Comparison of ENCODE assay signal across 8 mouse cellular contexts in the genomic region with DNA sequence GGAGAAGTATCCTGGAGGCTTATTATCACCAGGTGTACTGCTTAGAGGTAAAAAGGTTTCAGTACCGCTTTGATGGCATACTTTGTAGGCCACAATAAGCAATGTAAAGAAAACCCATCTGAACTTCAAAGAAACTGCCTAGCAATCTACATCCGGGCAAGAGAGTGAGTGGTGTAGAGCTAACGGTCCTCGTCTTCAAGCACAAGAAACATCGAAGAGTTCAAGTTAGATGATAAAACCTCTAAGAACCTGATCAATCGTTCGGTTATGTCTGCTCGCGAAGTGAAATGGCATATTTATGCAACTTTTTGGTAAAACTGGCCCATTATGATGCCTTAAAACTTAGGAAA. TPM values are rescaled to one million over a fixed set of nuclear protein-coding genes. Genes with fewer than 3 reads are reported as not detected.
DNase-seq lines count a peak whose midpoint lies in the region; ATAC-seq and TF ChIP-seq lines count a peak whose summit lies in the region.

No protein-coding gene starts in this region.

- no peaks in the 10 kb centered on the region for H3K9me3 ChIP-seq in kidney, embryonic 15.5 days (replicated peaks)
- H3K9me3 ChIP-seq in ES-E14 (ENCODE audit: control insufficient read depth, insufficient read depth, low read depth, low read length), result no peaks in the 10 kb centered on the region
- no peaks in the 10 kb centered on the region for H3K9me3 ChIP-seq in forebrain, embryonic 15.5 days

- H3K4me2 ChIP-seq in kidney, embryonic 15.5 days, result peak overlapping the region; percentile 80
- H3K4me2 ChIP-seq in forebrain, embryonic 15.5 days (replicated peaks), result peak overlapping the region; percentile 70

- H3K27me3 ChIP-seq in kidney, embryonic 15.5 days, result no peaks in the 10 kb centered on the region
- H3K27me3 ChIP-seq in forebrain, embryonic 15.5 days, result no peaks in the 10 kb centered on the region

- ATAC-seq in kidney, embryonic 15.5 days (replicated peaks; ENCODE audit: low FRiP score), result no peak
- ATAC-seq in forebrain, embryonic 15.5 days (replicated peaks), result no peak
- ATAC-seq in megakaryocyte progenitor cell, adult 5-6 weeks (replicated peaks; ENCODE audit: poor library complexity), result no peak

- H3K36me3 ChIP-seq in kidney, embryonic 15.5 days, result 0 out of 2 replicates have a peak, but pooled peaks cover under 1% of the 10 kb centered on the region
- peaks cover 2% of the 10 kb centered on the region; the same call in 1 of the 2 replicates for H3K36me3 ChIP-seq in ES-E14 (ENCODE audit: control insufficient read depth, insufficient read depth, low read length, poor library complexity, severe bottlenecking)
- H3K36me3 ChIP-seq in forebrain, embryonic 15.5 days, result no peaks in the 10 kb centered on the region

- H3K27ac ChIP-seq in kidney, embryonic 15.5 days, result peak overlapping the region; percentile 99
- H3K27ac ChIP-seq in ES-E14 (ENCODE audit: insufficient read depth, low read depth, low read length, poor library complexity, severe bottlenecking), result no peak overlapping the region
- peak overlapping the region; percentile 96 for H3K27ac ChIP-seq in forebrain, embryonic 15.5 days (replicated peaks)

- peak overlapping the region; percentile 75 for H3K9ac ChIP-seq in kidney, embryonic 15.5 days
- peak overlapping the region; percentile 90; the same call in 1 of the 2 replicates for H3K9ac ChIP-seq in ES-E14 (ENCODE audit: insufficient read depth, low read depth, low read length, poor library complexity, severe bottlenecking)
- peak overlapping the region; percentile 69 for H3K9ac ChIP-seq in forebrain, embryonic 15.5 days (replicated peaks)

- H3K4me3 ChIP-seq in kidney, embryonic 15.5 days (replicated peaks), result peak overlapping the region; percentile 95
- H3K4me3 ChIP-seq in ES-E14 (ENCODE audit: insufficient read depth in 1 of 2, low read depth in 1 of 2, low read length in 2 of 2, poor library complexity in 1 of 2, severe bottlenecking in 1 of 2), result peak overlapping the region; percentile 85 to 95
- peak overlapping the region; percentile 62 for H3K4me3 ChIP-seq in forebrain, embryonic 15.5 days

- WGBS in kidney, embryonic 15.5 days, result 3% methylated on average over 9 of the region's 9 CpGs
- WGBS in forebrain, embryonic 15.5 days, result 5% methylated on average over 9 of the region's 9 CpGs

- peaks cover 18% of the 10 kb centered on the region for H3K4me1 ChIP-seq in kidney, embryonic 15.5 days
- H3K4me1 ChIP-seq in ES-E14 (ENCODE audit: control insufficient read depth in 2 of 2, insufficient read depth in 2 of 2, low read length in 2 of 2, poor library complexity in 1 of 2), result peaks cover 0 to 6% of the 10 kb centered on the region in 2 experiments; a peak in 1 of 4 replicates
- H3K4me1 ChIP-seq in forebrain, embryonic 15.5 days, result peaks cover 20% of the 10 kb centered on the region

- no peak for DNase-seq in kidney, postnatal 25 days
- no peak for DNase-seq in ES-E14 (ENCODE audit: low read depth, low spot score)
- DNase-seq in lung, postnatal 36 days, result peak; percentile 13
- no peak for DNase-seq in cerebellum, postnatal 36 days
- DNase-seq in left cerebral cortex, postnatal 14 days (ENCODE audit: low spot score in 2 of 2), result no peak

- intact Hi-C loops in left cerebral cortex, postnatal 14 days (cut with DNase I), result no loop called here

- in situ Hi-C loops in ES-E14 (cut with MboI; ENCODE audit: low sequenced_read_pairs in 2 of 2, unreplicated experiment in 2 of 2), result no loop called here

TF ChIP-seq in ES-E14, 5 proteins besides CTCF, POLR2A, EP300 and RAD21:
- TF ChIP-seq MAFK (IDR thresholded peaks at IDR 0.05; ENCODE audit: insufficient read depth, low read depth, low read length) (no peak), HCFC1 (IDR thresholded peaks at IDR 0.05; ENCODE audit: borderline replicate concordance, insufficient read depth, low read length) (no peak), ZNF384 (IDR thresholded peaks at IDR 0.05; ENCODE audit: low read depth, low read length) (no peak), CHD2 (IDR thresholded peaks at IDR 0.05; ENCODE audit: low read depth, low read length) (no peak), ZC3H11A (IDR thresholded peaks at IDR 0.05; ENCODE audit: borderline replicate concordance, low read depth, low read length) (no peak)

RNA-seq across cellular contexts. Expression of gene Wdr37, which starts 1.6 kb away (rescaled TPM):
- polyA plus RNA-seq in kidney, embryonic 15.5 days (2015; fragmentation: Nextera tagmentation; extraction: Ambion mirVana), result 19.3 and 20.8 TPM in 2 replicates
- total RNA-seq in ES-E14 (2012; rRNA removed), result 15.4 and 16.8 TPM in 2 replicates
- polyA plus RNA-seq in forebrain, embryonic 15.5 days (2015; fragmentation: Nextera tagmentation; extraction: Ambion mirVana), result 42.8 and 45.5 TPM in 2 replicates
- total RNA-seq in megakaryocyte progenitor cell, adult 5-6 weeks (2015), result 19.4 and 20.0 TPM in 2 replicates
- total RNA-seq in megakaryocyte progenitor cell, adult 5-6 weeks (2017), result 16.7 and 18.1 TPM in 2 replicates
- 10 to 100 TPM; 84.6 to 95.1 TPM for total RNA-seq in left cerebral cortex, postnatal 14 days (2021)

RNA-seq across cellular contexts. Expression of gene Idi1, which starts 15.2 kb away (rescaled TPM):
- 67.8 and 73.0 TPM in 2 replicates for polyA plus RNA-seq in kidney, embryonic 15.5 days (2015; fragmentation: Nextera tagmentation; extraction: Ambion mirVana)
- 23.8 and 31.5 TPM in 2 replicates for total RNA-seq in ES-E14 (2012; rRNA removed)
- 88.5 and 91.7 TPM in 2 replicates for polyA plus RNA-seq in forebrain, embryonic 15.5 days (2015; fragmentation: Nextera tagmentation; extraction: Ambion mirVana)
- 33.1 and 33.4 TPM in 2 replicates for total RNA-seq in megakaryocyte progenitor cell, adult 5-6 weeks (2015)
- total RNA-seq in megakaryocyte progenitor cell, adult 5-6 weeks (2017), result 24.1 and 27.9 TPM in 2 replicates
- 10 to 100 TPM; 44.5 to 48.1 TPM for total RNA-seq in left cerebral cortex, postnatal 14 days (2021)
